In the genomic region with DNA sequence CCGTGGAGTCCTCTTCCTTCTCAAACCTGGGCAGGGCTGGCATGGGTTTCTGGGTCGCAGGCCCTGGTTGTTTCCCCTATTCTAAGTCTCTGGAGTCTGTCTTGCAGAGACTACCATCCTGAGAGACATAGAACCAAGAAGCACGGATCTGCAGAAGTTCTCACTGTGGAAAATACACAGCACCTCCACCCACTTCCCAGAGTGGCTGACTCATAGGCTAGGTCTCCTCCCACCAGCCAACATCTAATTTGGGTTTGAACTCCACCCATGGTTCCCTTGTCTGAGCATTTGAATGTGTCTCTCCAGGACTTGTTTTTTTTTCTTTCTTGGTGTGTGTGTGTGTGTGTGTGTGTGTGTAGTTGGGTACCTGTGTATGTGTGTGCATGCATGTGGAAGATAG, we compare ENCODE assay signal across 8 mouse cellular contexts. TPM values are rescaled to one million over a fixed set of nuclear protein-coding genes. Genes with fewer than 3 reads are reported as not detected.
A peak's percentile ranks its signal among the peaks of the same experiment; 100 is the strongest.
DNase-seq lines count a peak whose midpoint lies in the region; ATAC-seq and TF ChIP-seq lines count a peak whose summit lies in the region.

No protein-coding gene starts in this region.

- H3K9me3 ChIP-seq in forebrain, postnatal 0 days (ENCODE audit: low read length) = no peaks in the 10 kb centered on the region
- no peaks in the 10 kb centered on the region for H3K9me3 ChIP-seq in kidney, embryonic 16.5 days (ENCODE audit: low read length)
- no peaks in the 10 kb centered on the region for H3K9me3 ChIP-seq in liver, embryonic 11.5 days (ENCODE audit: control insufficient read depth, low read length)

- no peak for TF ChIP-seq CTCF in forebrain, postnatal 0 days (IDR thresholded peaks at IDR 0.05; ENCODE audit: low read depth)
- TF ChIP-seq CTCF in thymus, adult 2 months (IDR thresholded peaks at IDR 0.05; ENCODE audit: borderline replicate concordance, control insufficient read depth, extremely low read depth, insufficient read depth, low read length, poor library complexity) = no peak

- ATAC-seq in forebrain, postnatal 0 days = no peak
- peak; percentile 48 for ATAC-seq in megakaryocyte, adult 5-6 weeks (ENCODE audit: poor library complexity, severe bottlenecking)
- no peak for ATAC-seq in kidney, embryonic 16.5 days (ENCODE audit: low FRiP score, low TSS enrichment)
- ATAC-seq in liver, embryonic 11.5 days (replicated peaks; ENCODE audit: low FRiP score) = no peak

- TF ChIP-seq POLR2A in thymus, adult 2 months (IDR thresholded peaks at IDR 0.05; ENCODE audit: control insufficient read depth, extremely low read depth, insufficient read depth, low read length, poor library complexity) = no peak

- peaks cover 5% of the 10 kb centered on the region; the same call in 1 of the 2 replicates for H3K4me1 ChIP-seq in forebrain, postnatal 0 days (ENCODE audit: insufficient read depth)
- H3K4me1 ChIP-seq in thymus, adult 2 months (replicated peaks; ENCODE audit: control insufficient read depth, insufficient read depth, low read length) = no peaks in the 10 kb centered on the region
- peaks cover 31% of the 10 kb centered on the region for H3K4me1 ChIP-seq in kidney, embryonic 16.5 days (ENCODE audit: insufficient read depth, low read length)
- H3K4me1 ChIP-seq in liver, embryonic 11.5 days (replicated peaks; ENCODE audit: control insufficient read depth, insufficient read depth, low read length) = peaks cover 6% of the 10 kb centered on the region; the same call in 1 of the 2 replicates

- no peaks in the 10 kb centered on the region for H3K27me3 ChIP-seq in forebrain, postnatal 0 days (ENCODE audit: insufficient read depth, low read length)
- H3K27me3 ChIP-seq in thymus, adult 2 months (ENCODE audit: control insufficient read depth, insufficient read depth, low read length) = no peaks in the 10 kb centered on the region
- H3K27me3 ChIP-seq in kidney, embryonic 16.5 days (ENCODE audit: insufficient read depth, low read length) = no peaks in the 10 kb centered on the region
- peaks cover 12% of the 10 kb centered on the region for H3K27me3 ChIP-seq in liver, embryonic 11.5 days (replicated peaks; ENCODE audit: control insufficient read depth, insufficient read depth, low read length)

- DNase-seq in layer of hippocampus, adult 11-12 months (ENCODE audit: low spot score) = peak; percentile 53
- DNase-seq in layer of hippocampus, postnatal 10 days (ENCODE audit: low spot score in 2 of 2) = no peak
- DNase-seq in ZHBTc4 (ENCODE audit: low read depth, low spot score) = peak; percentile 51
- DNase-seq in forebrain, postnatal 0 days = no peak
- DNase-seq in thymus, adult 2 months = no peak
- DNase-seq in liver, embryonic 11.5 days (ENCODE audit: low spot score) = no peak

- H3K27ac ChIP-seq in forebrain, postnatal 0 days (ENCODE audit: low read depth, low read length) = peak overlapping the region; percentile 35; the same call in 1 of the 2 replicates
- H3K27ac ChIP-seq in thymus, adult 2 months (ENCODE audit: control insufficient read depth, insufficient read depth, low read length) = no peak overlapping the region
- no peak overlapping the region for H3K27ac ChIP-seq in kidney, embryonic 16.5 days (ENCODE audit: low read length)
- H3K27ac ChIP-seq in liver, embryonic 11.5 days (ENCODE audit: low read depth, low read length) = no peak overlapping the region

- H3K9ac ChIP-seq in forebrain, postnatal 0 days = no peak overlapping the region
- no peak overlapping the region for H3K9ac ChIP-seq in kidney, embryonic 16.5 days (replicated peaks; ENCODE audit: low read length)
- no peak overlapping the region for H3K9ac ChIP-seq in liver, embryonic 11.5 days (ENCODE audit: low read depth, low read length)

- no peaks in the 10 kb centered on the region for H3K36me3 ChIP-seq in forebrain, postnatal 0 days (ENCODE audit: insufficient read depth)
- no peaks in the 10 kb centered on the region for H3K36me3 ChIP-seq in thymus, adult 2 months (ENCODE audit: control insufficient read depth, insufficient read depth, low read length)
- no peaks in the 10 kb centered on the region for H3K36me3 ChIP-seq in kidney, embryonic 16.5 days (ENCODE audit: insufficient read depth, low read length)
- H3K36me3 ChIP-seq in liver, embryonic 11.5 days (ENCODE audit: control insufficient read depth, insufficient read depth, low read length) = no peaks in the 10 kb centered on the region

- H3K4me2 ChIP-seq in forebrain, postnatal 0 days (ENCODE audit: low read depth) = no peak overlapping the region
- H3K4me2 ChIP-seq in kidney, embryonic 16.5 days (replicated peaks; ENCODE audit: low read depth, low read length) = no peak overlapping the region
- no peak overlapping the region for H3K4me2 ChIP-seq in liver, embryonic 11.5 days

- H3K4me3 ChIP-seq in forebrain, postnatal 0 days (ENCODE audit: low read depth, low read length) = no peak overlapping the region
- no peak overlapping the region for H3K4me3 ChIP-seq in thymus, adult 2 months (ENCODE audit: control insufficient read depth, insufficient read depth, low read length)
- H3K4me3 ChIP-seq in kidney, embryonic 16.5 days (ENCODE audit: low read length) = no peak overlapping the region
- H3K4me3 ChIP-seq in liver, embryonic 11.5 days (ENCODE audit: low read depth, low read length) = no peak overlapping the region

- WGBS in forebrain, postnatal 0 days = 62% methylated on average over 3 of the region's 3 CpGs
- WGBS in thymus, adult 2 months = 41% methylated on average over 3 of the region's 3 CpGs
- WGBS in kidney, embryonic 16.5 days = 77% methylated on average over 3 of the region's 3 CpGs
- 58% methylated on average over 3 of the region's 3 CpGs for WGBS in liver, embryonic 11.5 days

RNA-seq across cellular contexts. Expression of gene Apol7a, which starts 34.9 kb away (rescaled TPM):
- total RNA-seq in layer of hippocampus, postnatal 10 days (2021) = under 1 TPM; 0.32 to 0.42 TPM
- total RNA-seq in forebrain, postnatal 0 days (2014; rRNA removed) = not detected in 2 replicates
- polyA plus RNA-seq in forebrain, postnatal 0 days (2015; fragmentation: Nextera tagmentation; extraction: Ambion mirVana) = not detected in 2 replicates
- not detected in 2 replicates for total RNA-seq in megakaryocyte, adult 5-6 weeks (2015)
- total RNA-seq in megakaryocyte, adult 5-6 weeks (2017) = not detected in 2 replicates
- 0.19 and 0.20 TPM in 2 replicates for polyA plus RNA-seq in thymus, adult 2 months (2012; rRNA removed)
- polyA plus RNA-seq in kidney, embryonic 16.5 days (2015; fragmentation: Nextera tagmentation; extraction: Ambion mirVana) = 0.19 TPM in 1 of 2 replicates, not detected in the other
- polyA plus RNA-seq in liver, embryonic 11.5 days (2014; fragmentation: Nextera tagmentation; extraction: Ambion mirVana) = not detected in 2 replicates

RNA-seq across cellular contexts. Expression of gene Apol9a, which starts 46.9 kb away (rescaled TPM):
- total RNA-seq in layer of hippocampus, postnatal 10 days (2021) = under 1 TPM in 1 of 2 experiments, not detected in 1; 0.83 TPM
- total RNA-seq in forebrain, postnatal 0 days (2014; rRNA removed) = 6.6 TPM in 1 of 2 replicates, not detected in the other
- polyA plus RNA-seq in forebrain, postnatal 0 days (2015; fragmentation: Nextera tagmentation; extraction: Ambion mirVana) = 0.55 and 0.99 TPM in 2 replicates
- not detected in 2 replicates for total RNA-seq in megakaryocyte, adult 5-6 weeks (2015)
- total RNA-seq in megakaryocyte, adult 5-6 weeks (2017) = 0.04 TPM in 1 of 2 replicates, not detected in the other
- 2.8 and 5.4 TPM in 2 replicates for polyA plus RNA-seq in thymus, adult 2 months (2012; rRNA removed)
- polyA plus RNA-seq in kidney, embryonic 16.5 days (2015; fragmentation: Nextera tagmentation; extraction: Ambion mirVana) = not detected in 2 replicates
- polyA plus RNA-seq in liver, embryonic 11.5 days (2014; fragmentation: Nextera tagmentation; extraction: Ambion mirVana) = not detected in 2 replicates

RNA-seq across cellular contexts. Expression of gene Rbfox2, which starts 57.2 kb away (rescaled TPM):
- total RNA-seq in layer of hippocampus, postnatal 10 days (2021) = 100 to 1,000 TPM; 232 to 253 TPM
- 391 and 470 TPM in 2 replicates for total RNA-seq in forebrain, postnatal 0 days (2014; rRNA removed)
- 105 and 135 TPM in 2 replicates for polyA plus RNA-seq in forebrain, postnatal 0 days (2015; fragmentation: Nextera tagmentation; extraction: Ambion mirVana)
- 0.13 TPM in 1 of 2 replicates, not detected in the other for total RNA-seq in megakaryocyte, adult 5-6 weeks (2015)
- total RNA-seq in megakaryocyte, adult 5-6 weeks (2017) = 0.12 and 0.51 TPM in 2 replicates
- 13.4 and 20.5 TPM in 2 replicates for polyA plus RNA-seq in thymus, adult 2 months (2012; rRNA removed)
- 49.1 and 50.2 TPM in 2 replicates for polyA plus RNA-seq in kidney, embryonic 16.5 days (2015; fragmentation: Nextera tagmentation; extraction: Ambion mirVana)
- 24.3 and 26.6 TPM in 2 replicates for polyA plus RNA-seq in liver, embryonic 11.5 days (2014; fragmentation: Nextera tagmentation; extraction: Ambion mirVana)

Comparison
In these comparisons a context has a peak if more than half of its experiments do, and no peak if none do; other contexts are left out.
1. DNase-seq: peak in layer of hippocampus, adult 11-12 months (single experiment) and ZHBTc4 (single experiment); none in layer of hippocampus, postnatal 10 days (0 of 2), forebrain, postnatal 0 days (single experiment), thymus, adult 2 months (single experiment) and liver, embryonic 11.5 days (single experiment).